Mouse (Mus musculus) spleen, adult 2 months (tissue): ENCODE results near the gene Dppa3. TPM values are rescaled to one million over a fixed set of nuclear protein-coding genes. Genes with fewer than 3 reads are reported as not detected.

Experiments used
- DNase-seq, 2 experiments: peaks; one replicate each; pipeline versions ENCODE4 v3.0.0 to v3.0.0-alpha.2; 2012 to 2021; ENCODE audit warnings: low spot score in 2 of 2, low read depth in 1 of 2
- H3K27ac ChIP-seq: fragments of 200-500 bp; 2 replicates; pipeline ENCODE4 v1.5.1; 2012; ENCODE audit warnings: low read length, inconsistent platforms; ENCODE audit not compliant: insufficient read depth
- H3K27me3 ChIP-seq: fragments of 200-500 bp; 2 replicates; pipeline ENCODE4 v1.6.1; 2012; ENCODE audit warnings: mild to moderate bottlenecking, moderate library complexity, low read length, inconsistent platforms; ENCODE audit not compliant: control insufficient read depth, insufficient read depth
- H3K36me3 ChIP-seq: fragments of 200-500 bp; 2 replicates; pipeline ENCODE4 v1.6.1; 2012; ENCODE audit warnings: mild to moderate bottlenecking, low read length, inconsistent platforms; ENCODE audit not compliant: control insufficient read depth, insufficient read depth
- H3K4me1 ChIP-seq: fragments of 200-500 bp; 2 replicates; pipeline ENCODE4 v1.6.1; 2011; ENCODE audit warnings: inconsistent platforms; ENCODE audit not compliant: control insufficient read depth, insufficient read depth, insufficient read length
- H3K4me3 ChIP-seq: fragments of 200-500 bp; 2 replicates; pipeline ENCODE4 v1.5.1; 2011; ENCODE audit warnings: mild to moderate bottlenecking, inconsistent platforms; ENCODE audit not compliant: insufficient read depth, insufficient read length; ENCODE audit errors: extremely low read depth
- CTCF ChIP-seq: fragments of 200-500 bp; IDR thresholded peaks from 2 replicates; pipeline ENCODE4 v1.5.1; 2011; ENCODE audit warnings: mild to moderate bottlenecking, inconsistent platforms; ENCODE audit not compliant: insufficient read depth, insufficient read length, insufficient replicate concordance; ENCODE audit errors: extremely low read depth
- POLR2A ChIP-seq: fragments of 200-500 bp; IDR thresholded peaks from 2 replicates; pipeline ENCODE4 v1.6.1; 2011; ENCODE audit warnings: low read depth, low read length, inconsistent platforms
- WGBS: fragments of 180-500 bp; shearing (Covaris S2); methylation state at CpG from one replicate; pipeline ENCODE4 v1.1.7; 2018; 5-methylcytosine and 5-hydroxymethylcytosine counted together
- polyA plus RNA-seq: library from polyadenylated mRNA; depleted of rRNA; stranded (reverse); fragments of >200 nt; gene quantifications from 2 replicates; pipeline ENCODE4 v1.2.3, GENCODE M21; 2012

Dppa3 gene
- polyA plus RNA-seq, 1 experiment, result not detected

DNA sequence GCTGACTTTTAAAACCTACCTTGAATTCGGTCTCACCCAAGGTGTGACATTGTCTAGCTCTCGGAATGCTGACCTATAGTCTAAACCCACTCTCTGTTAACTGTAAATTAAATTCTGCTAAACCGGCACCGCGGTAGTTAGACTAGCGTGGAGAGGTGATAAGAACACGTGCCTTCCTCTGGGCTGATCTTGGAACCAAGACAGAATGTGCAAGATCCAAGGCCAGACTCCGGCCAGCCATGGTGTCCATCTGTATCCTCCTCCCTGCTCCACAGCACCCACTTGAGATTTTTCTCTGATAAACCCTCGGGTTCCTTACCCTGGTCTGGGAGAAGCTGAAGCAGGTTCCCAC is 16.9 kb upstream of the Dppa3 start:
- Histone ChIP-seq H3K4me1 (no peaks in the 10 kb centered on the region), H3K4me3 (no peak overlapping the region), H3K27ac (no peak overlapping the region), H3K27me3 (no peaks in the 10 kb centered on the region), H3K36me3 (no peaks in the 10 kb centered on the region)
- WGBS, result 72% methylated on average over 9 of the region's 9 CpGs
- no peak for DNase-seq
- no peak for TF ChIP-seq POLR2A

DNA sequence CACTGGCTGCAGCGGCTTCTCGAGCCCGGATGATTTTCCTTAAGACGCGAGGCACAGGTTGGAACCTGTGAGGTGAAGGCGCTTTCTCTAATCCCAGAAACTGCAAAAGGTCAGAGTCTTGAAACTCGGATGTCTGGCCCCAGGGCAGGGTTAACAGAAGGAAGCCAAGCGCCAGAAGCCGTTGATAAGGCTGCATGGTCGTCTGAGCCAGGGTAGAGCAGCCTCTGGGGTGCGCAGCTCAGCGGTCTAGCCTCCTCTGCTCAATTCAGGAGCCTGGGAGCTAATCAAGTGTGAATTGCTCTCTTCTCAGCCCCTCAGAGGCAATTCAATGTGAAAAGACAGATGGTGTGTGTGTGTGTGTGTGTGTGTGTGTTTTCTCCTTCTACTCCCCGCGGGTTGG is 16.4 kb upstream of the Dppa3 start, which contains the start of gene Gdf3:
Gene Gdf3, minus strand, starts transcription at position 317 of the 400 bp plus-strand sequence.
- 65% methylated on average over 14 of the region's 14 CpGs for WGBS
- no peak within 1 kb of the TSS for H3K4me3 ChIP-seq
- TF ChIP-seq POLR2A (no peak), CTCF (no peak)
- no peaks in the 10 kb centered on the region for H3K4me1 ChIP-seq
- no peak within 1 kb of the TSS for H3K27ac ChIP-seq
- no peaks in the 10 kb centered on the region for H3K36me3 ChIP-seq
- DNase-seq, result no peak
- H3K27me3 ChIP-seq, result no peaks in the 10 kb centered on the region

DNA sequence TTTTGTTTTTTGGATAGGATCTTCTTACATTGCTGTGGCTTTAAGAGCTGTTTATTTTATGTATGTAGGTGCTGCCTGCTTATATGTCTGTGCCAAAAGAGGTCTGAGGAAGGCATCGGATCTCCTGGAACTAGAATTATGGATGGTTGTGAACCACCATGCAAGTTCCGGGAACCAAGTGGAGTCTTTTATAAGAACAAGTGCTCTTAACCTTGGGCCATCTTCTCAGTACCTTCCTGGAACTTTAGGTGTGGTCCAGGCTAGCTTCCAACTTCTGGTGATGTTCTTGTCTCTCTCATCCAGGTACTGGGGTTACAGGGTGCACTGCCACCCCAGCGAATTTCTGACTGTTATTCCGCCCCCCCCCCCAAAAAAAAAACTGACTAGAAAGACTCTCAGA is 13.8 kb upstream of the Dppa3 start:
- H3K4me3 ChIP-seq, result no peak overlapping the region
- no peaks in the 10 kb centered on the region for H3K27me3 ChIP-seq
- TF ChIP-seq CTCF (no peak), POLR2A (no peak)
- no peak for DNase-seq
- H3K4me1 ChIP-seq, result no peaks in the 10 kb centered on the region
- WGBS, result 80% methylated on average over 4 of the region's 4 CpGs
- H3K27ac ChIP-seq, result no peak overlapping the region
- H3K36me3 ChIP-seq, result no peaks in the 10 kb centered on the region

DNA sequence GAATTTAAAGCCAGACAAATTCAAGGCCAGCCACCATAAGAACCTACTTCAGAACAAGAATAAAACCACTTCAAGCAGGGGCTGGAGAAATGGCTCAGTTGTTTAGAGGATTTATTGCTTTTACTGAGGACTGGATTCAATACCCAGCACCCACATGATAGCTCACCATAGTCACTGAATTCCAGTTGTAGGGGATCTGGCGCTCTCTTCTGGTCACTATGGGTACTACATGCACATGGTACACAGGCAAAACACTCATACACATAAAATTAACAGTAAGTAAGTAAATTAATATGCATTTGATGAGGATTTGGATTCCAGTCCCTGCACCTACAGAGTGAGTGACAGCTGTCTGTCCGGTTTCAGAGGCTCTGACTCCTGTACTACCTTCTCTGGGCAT is 12.2 kb upstream of the Dppa3 start:
- WGBS, result 73% methylated on average over 2 of the region's 2 CpGs
- no peak overlapping the region for H3K4me3 ChIP-seq
- no peaks in the 10 kb centered on the region for H3K4me1 ChIP-seq
- H3K36me3 ChIP-seq, result no peaks in the 10 kb centered on the region
- no peak for DNase-seq
- no peaks in the 10 kb centered on the region for H3K27me3 ChIP-seq
- TF ChIP-seq CTCF (no peak), POLR2A (no peak)
- H3K27ac ChIP-seq, result no peak overlapping the region

DNA sequence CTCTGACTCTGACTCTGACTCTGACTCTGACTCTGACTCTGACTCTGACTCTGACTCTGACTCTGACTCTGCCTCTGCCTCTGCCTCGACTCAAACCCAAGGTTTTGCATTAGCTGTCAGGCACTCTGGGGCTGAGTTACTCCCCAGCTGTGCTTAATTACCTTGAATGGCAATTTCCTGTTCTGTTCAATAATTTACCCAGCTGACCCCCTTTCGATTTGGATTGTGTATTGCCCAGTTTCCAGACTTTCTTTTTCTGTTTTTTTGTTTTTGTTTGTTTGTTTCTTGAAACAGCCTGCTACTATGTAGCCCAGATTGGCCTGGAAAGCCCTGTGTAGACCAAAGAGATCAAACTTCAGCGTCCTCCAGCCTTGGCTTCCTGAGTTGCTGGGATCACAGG is 10.2 kb upstream of the Dppa3 start:
- 72% methylated on average over 3 of the region's 3 CpGs for WGBS
- no peak for DNase-seq
- no peaks in the 10 kb centered on the region for H3K36me3 ChIP-seq
- H3K27ac ChIP-seq, result no peak overlapping the region
- no peaks in the 10 kb centered on the region for H3K4me1 ChIP-seq
- H3K4me3 ChIP-seq, result no peak overlapping the region
- no peaks in the 10 kb centered on the region for H3K27me3 ChIP-seq
- TF ChIP-seq CTCF (no peak), POLR2A (no peak)

DNA sequence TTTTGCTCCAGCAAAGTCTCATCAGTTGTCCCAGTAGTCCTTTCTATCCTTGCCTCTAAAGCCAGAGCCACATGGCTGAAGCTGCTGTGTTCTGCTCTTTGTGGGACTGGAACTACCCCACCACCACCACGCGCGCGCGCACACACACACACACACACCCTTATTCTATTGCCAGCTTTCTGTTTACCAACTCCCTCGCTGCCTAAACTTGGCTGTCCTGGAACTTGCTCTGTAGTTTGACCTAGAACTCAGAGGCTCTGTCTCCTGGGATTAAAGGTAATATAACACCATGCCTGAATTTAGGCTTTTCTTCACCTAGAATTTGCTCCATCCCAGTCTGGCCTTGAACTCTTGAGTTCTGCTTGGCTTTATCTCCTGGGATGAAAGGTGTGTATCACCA is 5.1 kb upstream of the Dppa3 start:
- Histone ChIP-seq H3K4me3 (no peak overlapping the region), H3K4me1 (no peaks in the 10 kb centered on the region), H3K27ac (no peak overlapping the region), H3K27me3 (no peaks in the 10 kb centered on the region), H3K36me3 (no peaks in the 10 kb centered on the region)
- TF ChIP-seq POLR2A, result no peak
- no peak for TF ChIP-seq CTCF
- no peak for DNase-seq
- 95% methylated on average over 6 of the region's 6 CpGs for WGBS

DNA sequence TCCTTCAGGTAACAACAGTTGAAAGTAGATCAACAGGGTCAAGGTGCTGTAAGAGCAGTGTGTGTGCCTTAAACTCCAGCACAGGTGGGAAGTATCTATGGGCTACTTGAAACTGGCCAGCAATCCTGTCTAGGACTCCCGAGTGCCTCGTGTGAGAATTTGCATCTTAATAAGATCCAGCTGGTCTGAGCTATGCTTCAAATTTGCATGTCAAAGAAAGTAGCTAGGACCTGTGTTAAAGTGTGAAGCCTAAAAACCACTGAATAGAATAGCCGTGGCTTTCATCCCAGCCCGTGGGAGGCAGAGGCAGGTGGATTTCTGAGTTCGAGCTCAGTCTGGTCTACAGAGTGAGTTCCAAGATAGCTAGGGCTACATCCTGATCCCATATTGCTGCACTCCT is 1.7 kb upstream of the Dppa3 start:
- no peaks in the 10 kb centered on the region for H3K4me1 ChIP-seq
- no peaks in the 10 kb centered on the region for H3K27me3 ChIP-seq
- H3K36me3 ChIP-seq, result no peaks in the 10 kb centered on the region
- no peak for TF ChIP-seq CTCF
- no peak for TF ChIP-seq POLR2A
- H3K4me3 ChIP-seq, result no peak overlapping the region
- DNase-seq, result no peak
- WGBS, result 76% methylated on average over 5 of the region's 5 CpGs
- no peak overlapping the region for H3K27ac ChIP-seq

DNA sequence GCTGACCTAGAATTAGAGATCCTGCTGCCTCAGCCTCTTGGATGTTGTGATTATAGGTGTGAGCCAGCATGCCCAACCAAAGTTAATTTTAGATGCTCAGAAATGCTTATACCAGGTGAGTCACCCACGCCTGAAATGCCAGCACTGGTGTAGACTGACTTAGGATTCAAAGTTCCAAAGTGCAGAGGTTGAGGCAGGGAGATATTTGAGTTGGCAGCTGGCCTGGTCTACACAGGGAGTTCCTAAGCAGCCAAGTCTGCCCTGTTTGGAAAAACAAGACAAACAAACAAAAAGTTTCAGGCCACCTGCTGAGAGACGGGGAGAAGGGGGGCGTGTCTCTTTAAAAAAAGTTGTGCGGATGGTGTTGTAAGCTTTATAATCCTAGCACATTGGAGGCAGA is 1.1 kb upstream of the Dppa3 start:
- DNase-seq, result no peak
- H3K27ac ChIP-seq, result no peak overlapping the region

More for the DNA sequence above, 1.1 kb upstream of the Dppa3 start:
- no peak overlapping the region for H3K4me3 ChIP-seq
- no peaks in the 10 kb centered on the region for H3K4me1 ChIP-seq
- H3K36me3 ChIP-seq, result no peaks in the 10 kb centered on the region
- 87% methylated on average over 4 of the region's 4 CpGs for WGBS
- no peaks in the 10 kb centered on the region for H3K27me3 ChIP-seq
- TF ChIP-seq POLR2A (no peak), CTCF (no peak)
